Comparison of ENCODE assay signal across 17 mouse cellular contexts in the genomic region with DNA sequence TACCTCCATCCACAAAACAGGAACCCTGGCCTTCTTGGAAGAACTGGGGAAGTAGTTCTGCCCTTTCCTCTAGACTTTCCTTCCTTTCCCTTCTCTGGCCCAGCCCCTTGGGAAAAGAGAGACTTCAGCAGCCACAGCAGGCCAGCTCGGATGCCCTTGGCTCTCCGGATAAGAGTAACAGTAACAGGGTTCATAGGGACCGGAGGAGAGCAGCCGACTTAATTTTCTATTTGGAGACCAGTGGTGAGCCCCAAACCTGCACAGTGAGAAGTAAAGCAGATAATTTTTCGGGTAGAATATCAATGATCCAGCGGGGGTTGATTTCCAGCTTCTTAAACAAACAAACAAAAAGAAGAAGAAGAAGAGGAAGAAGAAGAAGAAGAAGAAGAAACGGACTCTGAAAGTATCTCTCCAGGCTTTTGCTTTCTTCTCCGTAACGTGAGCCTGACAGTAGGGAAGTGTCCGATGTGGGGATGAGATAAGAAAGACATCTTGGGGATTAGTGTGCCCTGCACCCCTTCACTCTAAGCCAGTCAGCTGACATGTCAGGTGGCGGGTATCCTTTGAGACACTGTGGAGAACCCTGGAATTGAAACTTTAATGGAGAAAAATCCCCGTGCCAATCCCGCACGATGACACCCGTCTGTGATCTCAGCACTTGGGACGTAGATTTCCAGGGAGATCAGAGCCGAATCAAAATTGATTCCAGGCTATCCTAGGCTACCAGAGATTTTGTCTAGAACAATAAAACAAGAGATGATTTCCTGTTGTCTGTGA. TPM values are rescaled to one million over a fixed set of nuclear protein-coding genes. Genes with fewer than 3 reads are reported as not detected.
DNase-seq lines count a peak whose midpoint lies in the region; TF ChIP-seq lines count a peak whose summit lies in the region.
"Had no signal": no experiment of that assay in that cellular context is flagged by ENCODE, and none has a peak within 500 bp of the region (broad histone marks: within the 10 kb centered on the region; RNA-seq: fewer than 3 reads in every experiment).

No protein-coding gene starts in this region.

- no peaks in the 10 kb centered on the region for H3K9me3 ChIP-seq in MEL (replicated peaks; ENCODE audit: insufficient read depth, low read length)
- H3K9me3 ChIP-seq: embryonic facial prominence, embryonic 10.5 days; embryonic facial prominence, embryonic 12.5 days; forebrain, embryonic 13.5 days; forebrain, embryonic 15.5 days had no signal

- no peak for TF ChIP-seq POLR2A in MEL (IDR thresholded peaks at IDR 0.05; ENCODE audit: control insufficient read depth in 1 of 2, insufficient read depth in 1 of 2, low read depth in 1 of 2, low read length in 2 of 2, poor library complexity in 1 of 2)

- no peaks in the 10 kb centered on the region for H3K27me3 ChIP-seq in MEL (ENCODE audit: control insufficient read depth in 1 of 2, insufficient read depth in 2 of 2, low read length in 2 of 2)
- H3K27me3 ChIP-seq: embryonic facial prominence, embryonic 12.5 days; forebrain, embryonic 13.5 days; forebrain, embryonic 15.5 days had no signal

- DNase-seq in adrenal gland, postnatal 14 days = peak; percentile 22
- DNase-seq in adrenal gland, adult 2 months = no peak
- DNase-seq in MEL (ENCODE audit: low read depth, low spot score) (peak; percentile 52), MEL-GATA-1-ER (ENCODE audit: extremely low read depth, low read depth) (peak; percentile 54)
- DNase-seq in frontal cortex, postnatal 14 days (ENCODE audit: low spot score in 2 of 2) = no peak
- DNase-seq in left cerebral cortex, postnatal 10 days (ENCODE audit: extremely low spot score in 1 of 2, low spot score in 2 of 2) = no peak
- DNase-seq: adrenal gland, postnatal 36 days; cerebellum, adult 11-12 months; cerebellum, adult 2 months; cerebellum, adult 9-10 months; cerebellum, postnatal 10 days; cerebellum, postnatal 25 days; forebrain, postnatal 0 days had no signal

- TF ChIP-seq EP300 in MEL (IDR thresholded peaks at IDR 0.05; ENCODE audit: low read depth in 1 of 2, low read length in 2 of 2) = no peak

- peaks cover 12 to 45% of the 10 kb centered on the region in 2 experiments for H3K4me1 ChIP-seq in MEL (ENCODE audit: control insufficient read depth in 1 of 2, insufficient read depth in 2 of 2, low read length in 2 of 2)

- H3K36me3 ChIP-seq in MEL (ENCODE audit: control insufficient read depth in 1 of 2, insufficient read depth in 2 of 2, low read length in 2 of 2) = peaks cover 0 to 38% of the 10 kb centered on the region in 2 experiments; a peak in 2 of 4 replicates
- H3K36me3 ChIP-seq: embryonic facial prominence, embryonic 10.5 days; embryonic facial prominence, embryonic 12.5 days; forebrain, embryonic 15.5 days had no signal

- peak overlapping the region; percentile 21 for H3K9ac ChIP-seq in MEL (ENCODE audit: control insufficient read depth, low read depth, low read length, poor library complexity, severe bottlenecking)
- H3K9ac ChIP-seq: embryonic facial prominence, embryonic 12.5 days; forebrain, embryonic 13.5 days; forebrain, embryonic 15.5 days; forebrain, postnatal 0 days had no signal

- no peak for TF ChIP-seq RAD21 in MEL (IDR thresholded peaks at IDR 0.05; ENCODE audit: low read depth, low read length)

- peak overlapping the region; percentile 22 to 40 for H3K4me3 ChIP-seq in MEL (ENCODE audit: control insufficient read depth in 1 of 2, insufficient read depth in 1 of 2, low read depth in 2 of 2, low read length in 2 of 2)
- H3K4me3 ChIP-seq: embryonic facial prominence, embryonic 10.5 days; embryonic facial prominence, embryonic 12.5 days; forebrain, embryonic 13.5 days; forebrain, embryonic 15.5 days had no signal

- intact Hi-C loops in left cerebral cortex, postnatal 10 days (cut with DNase I) = no loop called here

- H3K79me2 ChIP-seq in MEL (ENCODE audit: control insufficient read depth, insufficient read depth, low read length, poor library complexity) = peaks cover 35% of the 10 kb centered on the region

- no peak for TF ChIP-seq CTCF in MEL (IDR thresholded peaks at IDR 0.05 in 2 of 3, conservative IDR thresholded peaks at IDR 0.05 in 1 of 3; ENCODE audit: control insufficient read depth in 1 of 3, insufficient read depth in 1 of 3, low read depth in 2 of 3, low read length in 3 of 3, poor library complexity in 1 of 3, severe bottlenecking in 1 of 3)

- peak overlapping the region; percentile 42 for H3K27ac ChIP-seq in MEL (ENCODE audit: control insufficient read depth, low read depth, low read length)
- H3K27ac ChIP-seq: embryonic facial prominence, embryonic 10.5 days; embryonic facial prominence, embryonic 12.5 days; forebrain, embryonic 13.5 days; forebrain, embryonic 15.5 days had no signal

TF ChIP-seq in MEL, 35 proteins besides CTCF, POLR2A, EP300 and RAD21:
- TF ChIP-seq SIN3A (IDR thresholded peaks at IDR 0.05; ENCODE audit: low read length) (peak; percentile 37; the same call in 1 of the 2 replicates), ETS1 (IDR thresholded peaks at IDR 0.05; ENCODE audit: low read depth, low read length) (0 out of 2 replicates have a peak, but pooled peaks have one; percentile 58), ZC3H11A (IDR thresholded peaks at IDR 0.05; ENCODE audit: low read depth, low read length) (no peak), USF1 (IDR thresholded peaks at IDR 0.05; ENCODE audit: low read depth, low read length) (peak; percentile 56), MXI1 (IDR thresholded peaks at IDR 0.05; ENCODE audit: low read depth, low read length) (peak; percentile 46; the same call in 1 of the 2 replicates), E2F4 (IDR thresholded peaks at IDR 0.05; ENCODE audit: borderline replicate concordance, low read depth, low read length) (no peak), GATA1 (IDR thresholded peaks at IDR 0.05; ENCODE audit: low read depth, low read length) (peak; percentile 78)

RNA-seq across cellular contexts. Expression of gene Phgdh, which starts 1.2 kb away (rescaled TPM):
- 21.0 and 25.2 TPM in 2 replicates for total RNA-seq in adrenal gland, postnatal 14 days (2021)
- 10 to 100 TPM in 1 of 2 experiments, 1 to 10 TPM in 1; 9.7 to 22.3 TPM for total RNA-seq in adrenal gland, adult 2 months (2021)
- 16.6 and 25.8 TPM in 2 replicates for polyA plus RNA-seq in adrenal gland, adult 2 months (2012; rRNA removed)
- 247 and 310 TPM in 2 replicates for total RNA-seq in MEL (2012; rRNA removed)
- 100 to 1,000 TPM in 1 of 2 experiments, not detected in 1; 303 TPM for polyA plus RNA-seq in MEL (2012; ENCODE audit: insufficient read depth in 1 of 2, insufficient read length in 2 of 2, low read depth in 1 of 2, low replicate concordance in 2 of 2, missing spikeins in 1 of 2)
- total RNA-seq in left cerebral cortex, postnatal 10 days (2021) = 10 to 100 TPM; 49.4 to 57.8 TPM

RNA-seq across cellular contexts. Expression of gene Zfp697, which starts 41.3 kb away (rescaled TPM):
- 3.4 and 4.3 TPM in 2 replicates for total RNA-seq in adrenal gland, postnatal 14 days (2021)
- total RNA-seq in adrenal gland, adult 2 months (2021) = 1 to 10 TPM; 3.3 to 7.8 TPM
- polyA plus RNA-seq in adrenal gland, adult 2 months (2012; rRNA removed) = 4.3 and 5.0 TPM in 2 replicates
- 0.03 and 0.04 TPM in 2 replicates for total RNA-seq in MEL (2012; rRNA removed)
- not detected for polyA plus RNA-seq in MEL (2012; ENCODE audit: insufficient read depth in 1 of 2, insufficient read length in 2 of 2, low read depth in 1 of 2, low replicate concordance in 2 of 2, missing spikeins in 1 of 2)
- total RNA-seq in left cerebral cortex, postnatal 10 days (2021) = 10 to 100 TPM; 39.2 to 42.4 TPM

Comparison
In these comparisons a context has a peak if more than half of its experiments do, and no peak if none do; other contexts are left out.
1. DNase-seq: peak in adrenal gland, postnatal 14 days (single experiment), MEL (single experiment) and MEL-GATA-1-ER (single experiment); none in adrenal gland, adult 2 months (single experiment), frontal cortex, postnatal 14 days (0 of 2) and left cerebral cortex, postnatal 10 days (0 of 2).